In the genomic region with DNA sequence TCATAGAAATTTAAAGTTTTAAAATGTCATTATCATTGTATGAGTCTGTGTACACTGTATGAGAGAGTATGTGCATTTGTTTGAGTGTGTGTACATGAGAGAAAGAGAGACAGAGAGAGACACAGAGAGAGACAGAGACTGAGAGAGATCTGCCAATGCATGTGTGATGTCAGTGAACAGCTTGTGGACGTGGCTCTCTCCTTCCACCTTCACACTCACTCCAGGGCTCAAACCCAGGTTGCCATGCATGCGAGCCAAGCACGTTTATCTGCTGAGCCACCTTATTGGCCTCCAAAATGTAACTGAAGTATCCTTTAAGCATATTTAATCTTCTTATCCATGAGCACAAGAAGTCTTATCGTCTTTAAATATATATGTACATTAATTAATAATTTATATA, we compare ENCODE assay signal across 32 mouse cellular contexts.
"Had no signal": no experiment of that assay in that cellular context is flagged by ENCODE, and none has a peak within 500 bp of the region (broad histone marks: within the 10 kb centered on the region; RNA-seq: fewer than 3 reads in every experiment).

No protein-coding gene starts in this region.

- H3K4me1 ChIP-seq: limb, embryonic 10.5 days; limb, embryonic 12.5 days; liver, embryonic 12.5 days; liver, embryonic 13.5 days; liver, embryonic 15.5 days; lung, embryonic 15.5 days; midbrain, embryonic 10.5 days; midbrain, embryonic 12.5 days; midbrain, embryonic 13.5 days; midbrain, embryonic 15.5 days; neural tube, embryonic 12.5 days had no signal

- H3K9me3 ChIP-seq: limb, embryonic 10.5 days; limb, embryonic 12.5 days; limb, embryonic 13.5 days; limb, embryonic 15.5 days; liver, embryonic 12.5 days; liver, embryonic 13.5 days; liver, embryonic 15.5 days; lung, embryonic 15.5 days; megakaryocyte, embryonic 14.5 days; midbrain, embryonic 10.5 days; midbrain, embryonic 12.5 days; midbrain, embryonic 13.5 days; midbrain, embryonic 15.5 days; neural tube, embryonic 12.5 days had no signal

- H3K27me3 ChIP-seq: limb, embryonic 12.5 days; limb, embryonic 13.5 days; limb, embryonic 15.5 days; liver, embryonic 12.5 days; liver, embryonic 13.5 days; liver, embryonic 15.5 days; lung, embryonic 15.5 days; midbrain, embryonic 12.5 days; midbrain, embryonic 13.5 days; midbrain, embryonic 15.5 days; neural tube, embryonic 12.5 days had no signal

- H3K4me2 ChIP-seq: limb, embryonic 12.5 days; limb, embryonic 13.5 days; limb, embryonic 15.5 days; liver, embryonic 11.5 days; liver, embryonic 12.5 days; liver, embryonic 13.5 days; liver, embryonic 15.5 days; lung, embryonic 14.5 days; lung, embryonic 15.5 days; midbrain, embryonic 11.5 days; midbrain, embryonic 12.5 days; midbrain, embryonic 13.5 days; midbrain, embryonic 15.5 days; neural tube, embryonic 12.5 days had no signal

- H3K9ac ChIP-seq: limb, embryonic 12.5 days; limb, embryonic 13.5 days; limb, embryonic 15.5 days; liver, embryonic 12.5 days; liver, embryonic 13.5 days; liver, embryonic 14.5 days; liver, embryonic 15.5 days; lung, embryonic 14.5 days; lung, embryonic 15.5 days; midbrain, embryonic 12.5 days; midbrain, embryonic 13.5 days; midbrain, embryonic 15.5 days; neural tube, embryonic 12.5 days had no signal

- ATAC-seq: liver, embryonic 12.5 days; lung, postnatal 0 days; midbrain, embryonic 13.5 days; midbrain, embryonic 15.5 days; midbrain, embryonic 16.5 days had no signal

- H3K27ac ChIP-seq: left cerebral cortex, adult 2 months; limb, embryonic 10.5 days; limb, embryonic 12.5 days; limb, embryonic 13.5 days; limb, embryonic 15.5 days; liver, embryonic 12.5 days; liver, embryonic 13.5 days; liver, embryonic 14.5 days; liver, embryonic 15.5 days; lung, embryonic 15.5 days; macrophage; midbrain, embryonic 10.5 days; midbrain, embryonic 12.5 days; midbrain, embryonic 13.5 days; midbrain, embryonic 15.5 days; neural tube, embryonic 12.5 days had no signal

- DNase-seq: left cerebral cortex, postnatal 4 days; liver; liver, embryonic 13.5 days; lung, adult 18-20 months; lung, adult 2 months; lung, embryonic 14.5 days; lung, postnatal 10 days; lung, postnatal 14 days; lung, postnatal 36 days; lung, postnatal 4 days; midbrain, embryonic 14.5 days had no signal

- H3K4me3 ChIP-seq: left cerebral cortex, adult 2 months; limb, embryonic 10.5 days; limb, embryonic 12.5 days; limb, embryonic 13.5 days; limb, embryonic 15.5 days; liver, embryonic 12.5 days; liver, embryonic 13.5 days; liver, embryonic 15.5 days; lung, embryonic 15.5 days; megakaryocyte, embryonic 14.5 days; midbrain, embryonic 10.5 days; midbrain, embryonic 12.5 days; midbrain, embryonic 13.5 days; midbrain, embryonic 15.5 days; myocyte; neural tube, embryonic 12.5 days had no signal
